Mouse (Mus musculus) megakaryocyte progenitor cell, adult 5-6 weeks (primary cell): ENCODE measurements around the gene Tmem26. TPM values are rescaled to one million over a fixed set of nuclear protein-coding genes. Genes with fewer than 3 reads are reported as not detected.
"Not testable (repeated sequence)": the region's sequence is repeated elsewhere in the genome, so short reads cannot be mapped to it uniquely, and the experiment has no call there.

Experiments
- ATAC-seq: replicated peaks from 2 replicates; pipeline ENCODE4 v1.8.0; 2016; ENCODE audit warnings: mild to moderate bottlenecking, moderate TSS enrichment, inconsistent platforms; ENCODE audit not compliant: poor library complexity
- total RNA-seq, 2 experiments: library from RNA; stranded (forward) in 1 of 2; stranded (reverse) in 1 of 2; fragments of 157-497, 149-512 nt in 1 of 2; fragments of 200-1000 nt in 1 of 2; gene quantifications; 2 replicates each; pipeline versions ENCODE4 v1.2.3 to v1.2.4; 2015 to 2017

Tmem26 gene
- total RNA-seq (2015) = 2.1 and 2.4 TPM in 2 replicates
- 0.57 and 0.92 TPM in 2 replicates for total RNA-seq (2017)

- peak; percentile 76 for ATAC-seq
These were observed at the start of gene Tmem26 for GRCm38 (mm10) chr10:68723568-68724360. Gene Tmem26, plus strand, starts transcription at chr10:68723646.

DNA sequence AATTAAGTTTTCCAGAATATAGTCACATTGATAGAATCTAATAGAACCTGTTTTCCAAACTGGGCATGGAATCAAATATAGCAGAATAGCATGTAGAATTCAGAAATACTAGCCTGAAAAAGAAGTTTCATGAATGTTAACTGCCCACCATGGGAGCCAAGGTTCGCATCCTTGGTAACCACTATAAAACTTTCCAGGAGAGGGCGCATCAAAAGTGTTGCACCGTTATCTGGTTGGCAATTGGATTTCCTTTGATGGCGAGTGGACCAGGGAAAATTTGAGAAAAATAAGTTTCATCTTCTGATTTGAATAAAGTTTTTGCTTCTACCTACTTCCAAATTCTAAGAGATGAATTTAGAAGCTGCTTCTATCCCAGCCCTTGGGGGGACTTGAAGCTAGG is 44.8 kb upstream of the Tmem26 start:
- ATAC-seq = no peak

- ATAC-seq = no peak
These were observed 42.2 kb upstream of the Tmem26 start for GRCm38 (mm10) chr10:68681233-68681632.

DNA sequence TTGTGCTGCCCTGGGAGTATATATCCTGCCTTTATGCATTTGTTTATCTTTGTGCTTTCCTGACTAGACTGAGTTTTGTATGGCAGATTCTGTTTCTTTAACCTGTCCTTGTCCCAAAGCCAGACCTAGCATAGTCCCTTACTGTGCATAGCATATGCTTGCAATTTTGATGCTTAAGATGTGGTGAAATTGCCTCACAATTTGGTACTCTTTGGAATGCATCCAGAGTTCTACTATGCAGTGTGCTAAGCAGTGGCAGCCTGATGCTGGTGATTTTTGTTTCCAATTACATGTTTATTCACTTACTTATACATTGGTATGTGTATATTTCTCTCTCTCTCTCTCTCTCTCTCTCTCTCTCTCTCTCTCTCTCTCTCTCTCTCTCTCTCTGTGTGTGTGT is 37.9 kb upstream of the Tmem26 start:
- no peak for ATAC-seq

DNA sequence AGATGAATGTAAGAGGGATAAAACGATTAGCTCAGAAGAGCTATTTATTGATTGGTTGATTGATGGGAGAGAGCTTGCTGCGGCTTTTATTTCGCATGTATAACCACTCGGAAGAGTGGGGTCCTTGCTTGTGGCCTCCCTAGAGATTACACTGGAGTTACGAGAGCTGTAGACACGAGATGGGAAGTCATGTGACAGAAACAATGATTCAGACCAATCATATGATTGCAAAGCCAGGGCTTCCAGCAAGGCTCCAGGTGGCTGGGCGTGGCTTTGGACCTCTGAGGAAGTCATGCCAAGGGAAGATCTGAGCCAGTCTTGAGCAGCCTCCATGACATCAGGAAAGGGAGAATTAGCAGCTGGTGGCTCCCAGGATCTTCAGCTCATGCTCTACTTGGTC is 32.3 kb upstream of the Tmem26 start:
- no peak for ATAC-seq

GRCm38 (mm10) chr10:68692401-68692800 is 31.0 kb upstream of the Tmem26 start:
- ATAC-seq = no peak

DNA sequence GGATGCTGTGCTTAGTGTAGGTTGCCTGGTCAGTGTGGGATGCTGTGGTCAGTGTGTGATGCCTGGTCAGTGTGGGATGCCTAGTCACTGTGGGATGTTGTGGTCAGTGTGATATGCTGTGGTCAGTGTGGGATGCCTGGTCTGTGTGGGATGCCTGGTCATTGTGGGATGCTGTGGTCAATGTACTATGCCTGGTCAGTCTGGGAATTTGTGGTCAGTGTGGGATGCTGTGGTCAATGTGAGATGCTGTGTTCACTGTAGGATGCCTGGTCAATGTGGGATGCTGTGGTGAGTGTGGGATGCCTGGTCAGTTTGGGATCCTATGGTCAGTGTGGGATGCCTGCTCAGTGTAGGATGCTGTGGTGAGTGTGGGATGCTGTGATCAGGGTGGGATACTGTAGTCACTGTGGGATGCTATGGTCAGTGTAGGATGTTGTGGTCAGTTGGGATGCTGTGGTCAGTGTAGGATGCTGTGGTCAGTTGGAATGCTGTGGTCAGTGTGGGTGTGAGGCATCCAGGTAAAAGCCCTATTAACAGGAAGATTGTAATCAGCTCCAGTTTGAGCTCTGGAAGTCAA is 27.6 kb upstream of the Tmem26 start:
- ATAC-seq = no peak

GRCm38 (mm10) chr10:68704268-68704667 is 19.2 kb upstream of the Tmem26 start:
- no peak for ATAC-seq

GRCm38 (mm10) chr10:68705471-68706036 is 17.9 kb upstream of the Tmem26 start:
- no peak for ATAC-seq

DNA sequence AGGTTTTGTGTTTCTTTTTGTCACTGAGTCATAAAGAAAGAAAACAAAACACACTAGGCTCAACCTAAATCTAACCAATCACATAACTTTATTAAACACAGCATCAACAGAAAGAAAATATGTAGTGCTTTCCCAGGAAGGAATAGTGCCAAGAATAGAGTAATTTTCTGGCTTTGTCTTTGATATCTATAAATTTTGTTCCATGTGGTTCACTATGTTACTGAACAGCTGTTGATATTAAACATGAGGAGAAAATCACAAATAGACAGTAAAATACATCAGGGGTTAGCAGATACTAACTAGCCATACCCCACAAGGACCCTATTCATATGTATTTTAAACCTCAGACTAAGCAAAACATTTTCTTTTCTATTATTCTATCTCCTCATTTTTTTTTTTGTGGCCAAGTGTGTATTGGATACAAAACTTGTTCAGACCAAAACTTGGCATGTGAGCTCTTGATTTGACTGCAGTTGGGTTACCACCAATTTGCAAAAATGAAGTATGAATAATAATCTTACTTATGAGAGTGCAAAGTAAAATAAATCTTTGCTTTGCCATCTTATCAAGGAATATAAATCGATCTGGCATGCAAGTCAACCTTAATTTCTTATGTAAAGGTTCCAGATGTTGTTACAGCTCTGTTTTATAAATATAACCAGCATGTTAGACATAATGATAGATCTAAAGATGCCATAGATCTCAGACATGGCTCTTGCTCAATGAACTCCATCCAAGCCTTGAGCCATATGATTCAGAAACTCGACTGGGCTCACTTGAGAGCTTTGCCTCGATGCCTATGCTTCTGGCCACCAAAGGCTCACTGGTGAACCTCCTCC is 16.2 kb upstream of the Tmem26 start:
- ATAC-seq = no peak

DNA sequence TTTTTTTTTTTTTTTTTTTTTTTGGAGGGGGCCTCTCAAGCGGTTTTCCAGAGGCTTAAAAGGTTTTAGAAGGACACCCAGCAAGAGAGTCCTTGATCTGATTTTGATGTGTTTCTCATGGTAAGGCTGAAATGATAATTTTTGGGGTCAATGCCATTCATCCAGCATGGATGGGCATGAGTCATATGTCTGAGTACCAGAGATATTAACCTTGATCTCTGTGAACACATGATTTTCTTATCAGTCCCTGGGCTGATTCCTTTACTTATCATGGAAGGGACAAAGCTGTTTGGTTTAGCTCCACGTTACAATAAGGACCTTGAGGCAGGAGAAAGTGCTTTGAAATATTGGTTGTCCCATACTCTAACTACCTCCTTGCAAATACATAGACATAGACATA is 10.5 kb upstream of the Tmem26 start:
- no peak for ATAC-seq

DNA sequence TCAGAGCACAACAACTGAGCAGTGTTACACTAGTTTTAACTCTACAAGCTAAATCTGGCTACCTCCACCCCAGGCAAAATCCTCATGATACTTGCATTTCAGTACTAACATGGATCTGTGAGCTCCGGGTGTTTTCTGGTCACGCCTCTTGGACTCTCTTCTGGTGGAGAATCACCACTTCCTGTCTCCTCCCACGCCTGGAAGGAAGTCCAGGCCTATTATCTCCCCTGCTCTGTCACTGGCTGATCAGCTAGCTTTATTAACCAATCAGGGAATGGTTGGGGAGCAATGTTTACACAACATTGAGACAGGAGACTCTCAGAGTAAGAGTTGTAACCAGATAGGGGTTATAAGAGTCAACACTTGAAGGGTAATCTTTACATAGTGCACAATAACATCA is 9.1 kb upstream of the Tmem26 start:
- ATAC-seq = no peak; the same call in 1 of the 2 replicates

DNA sequence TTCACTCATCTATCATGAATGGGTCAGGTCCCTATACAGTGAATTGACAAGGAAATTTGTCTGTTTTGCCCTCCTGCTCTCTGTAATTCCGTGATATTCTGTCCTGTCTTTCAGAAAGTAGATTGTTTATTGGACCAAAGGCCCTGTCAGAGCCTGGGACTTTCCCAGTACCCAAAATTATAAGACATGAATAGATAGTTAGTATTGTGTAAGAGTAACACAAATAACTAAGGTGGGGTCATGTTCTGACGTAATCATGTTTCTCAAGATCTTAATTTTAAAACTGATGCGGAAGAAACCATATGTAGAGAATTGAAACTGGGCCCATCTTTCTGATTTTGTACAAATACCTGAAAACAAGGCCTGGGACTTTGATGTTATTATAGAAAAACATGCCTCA is 8.1 kb upstream of the Tmem26 start:
- peak; percentile 23; the same call in 1 of the 2 replicates for ATAC-seq

DNA sequence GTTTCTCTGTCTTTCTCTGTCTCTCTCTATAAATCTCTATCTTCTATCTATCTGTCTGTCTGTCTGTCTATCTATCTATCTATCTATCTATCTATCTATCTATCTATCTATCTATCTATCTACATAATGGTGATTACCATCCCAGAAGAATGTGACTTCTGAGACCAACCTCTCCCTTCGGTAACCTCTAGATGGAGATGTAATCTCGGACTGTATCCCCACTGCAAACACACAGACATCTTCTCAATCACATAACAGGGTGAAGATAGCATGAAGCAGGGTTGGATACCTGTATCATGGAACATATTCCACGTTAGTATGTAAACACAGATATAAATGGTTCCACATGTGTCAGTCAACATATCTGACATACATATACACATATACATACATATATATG is 5.1 kb upstream of the Tmem26 start:
- no peak for ATAC-seq

DNA sequence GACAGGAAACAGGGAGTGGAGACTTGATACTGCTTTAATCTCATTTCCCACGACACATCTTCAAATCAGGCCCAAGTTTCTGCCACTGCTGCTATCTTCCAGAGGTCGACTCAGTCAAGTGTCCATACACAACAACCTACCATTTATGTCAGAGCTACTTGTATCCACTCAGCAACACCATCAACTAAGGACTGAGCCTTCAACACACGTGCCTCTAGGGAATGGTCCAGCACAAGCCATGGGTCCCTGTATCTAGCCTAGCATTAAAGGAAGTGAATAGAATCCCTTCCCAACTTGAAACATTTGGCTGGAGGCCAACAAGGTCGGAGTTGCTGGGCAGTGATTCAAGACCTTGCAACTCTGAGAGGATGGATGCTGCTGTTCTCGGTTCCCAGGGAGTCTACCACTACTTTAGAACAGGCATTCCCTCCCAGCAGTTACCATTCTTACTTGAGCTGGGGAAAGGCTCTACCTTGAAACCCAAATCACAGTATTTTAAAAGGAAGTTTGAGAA is 2.5 kb upstream of the Tmem26 start:
- ATAC-seq = no peak

DNA sequence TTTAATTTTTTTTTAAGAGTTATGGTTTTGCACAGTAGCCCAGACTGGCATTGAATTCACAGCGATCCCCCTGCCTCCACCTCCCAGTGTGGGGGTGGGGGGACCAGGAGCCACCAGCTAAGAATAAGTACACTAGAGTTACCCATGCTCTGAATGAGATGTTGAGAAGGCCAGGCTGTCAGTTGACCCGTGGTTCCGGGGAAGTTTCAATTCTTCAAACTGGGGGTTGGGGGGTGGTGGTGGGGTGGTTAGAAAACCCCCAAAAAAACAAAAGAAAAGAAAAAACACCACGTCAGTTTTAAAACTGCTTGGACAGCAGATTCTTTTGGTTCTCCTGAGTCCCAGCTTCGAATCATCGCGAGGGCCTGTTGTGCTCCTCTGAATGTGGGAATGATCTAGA is 431 bp upstream of the Tmem26 start:
- ATAC-seq = peak; percentile 32; the same call in 1 of the 2 replicates

GRCm38 (mm10) chr10:68724361-68724720 is 895 bp downstream of the Tmem26 start:
- peak; percentile 46 for ATAC-seq

- no peak for ATAC-seq
These were observed 4.0 kb downstream of the Tmem26 start for GRCm38 (mm10) chr10:68727464-68727863.

GRCm38 (mm10) chr10:68735621-68736020 is 12.2 kb downstream of the Tmem26 start:
- peak; percentile 96 for ATAC-seq

- no peak for ATAC-seq
These were observed 13.9 kb downstream of the Tmem26 start for GRCm38 (mm10) chr10:68737391-68737790.

DNA sequence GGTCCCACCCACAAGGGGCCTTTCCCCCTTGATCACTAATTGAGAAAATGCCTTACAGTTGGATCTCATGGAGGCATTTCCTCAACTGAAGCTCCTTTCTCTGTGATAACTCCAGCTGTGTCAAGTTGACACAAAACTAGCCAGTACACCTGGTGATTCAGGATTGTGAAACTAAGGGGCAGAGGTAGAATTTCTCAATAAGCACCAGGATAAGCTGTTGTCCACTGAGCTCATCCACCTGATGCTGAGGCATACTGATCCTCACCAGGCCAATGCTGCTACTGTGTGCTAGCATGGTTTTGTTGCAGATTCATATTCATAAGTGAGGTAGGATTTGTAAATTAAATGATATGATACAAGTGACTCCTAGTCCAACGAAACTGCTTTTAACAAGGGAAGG is 15.5 kb downstream of the Tmem26 start:
- not testable (repeated sequence) for ATAC-seq
